In the genomic region with DNA sequence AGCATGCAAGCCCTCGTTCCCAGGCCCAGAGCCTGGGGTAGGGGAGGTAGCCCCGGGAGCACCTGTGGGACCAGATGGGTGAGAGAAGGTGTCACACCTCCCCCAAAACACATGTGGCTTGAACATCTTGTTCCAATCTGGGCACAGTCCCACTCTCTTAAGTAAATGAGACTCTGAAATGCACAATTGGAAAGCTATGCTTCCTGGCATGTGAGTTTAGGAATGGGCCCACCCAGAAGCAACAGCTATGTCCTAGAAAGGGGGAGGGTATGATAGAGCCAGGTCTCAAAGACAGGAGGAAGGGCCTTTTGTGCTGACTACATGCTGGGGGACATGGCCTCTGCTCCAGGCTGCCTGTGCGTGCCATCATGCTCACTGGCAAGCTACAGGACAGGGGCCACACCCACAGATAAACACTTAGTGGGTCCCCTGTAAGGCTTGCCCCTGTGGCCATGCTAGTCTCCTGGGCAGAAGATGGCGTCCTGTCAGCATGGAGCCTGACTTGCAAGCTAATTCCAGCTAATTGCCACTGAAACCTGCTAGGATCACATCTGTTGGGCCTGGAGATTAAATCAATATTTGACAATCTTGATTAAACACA, we compare ENCODE assay signal across 10 mouse cellular contexts.
DNase-seq lines count a peak whose midpoint lies in the region; ATAC-seq and TF ChIP-seq lines count a peak whose summit lies in the region.
"Had no signal": no experiment of that assay in that cellular context is flagged by ENCODE, and none has a peak within 500 bp of the region (broad histone marks: within the 10 kb centered on the region; RNA-seq: fewer than 3 reads in every experiment).

No protein-coding gene starts in this region.

- H3K9me3 ChIP-seq in embryonic facial prominence, embryonic 10.5 days: no peaks in the 10 kb centered on the region
- H3K9me3 ChIP-seq in intestine, postnatal 0 days (ENCODE audit: control insufficient read depth): no peaks in the 10 kb centered on the region
- H3K9me3 ChIP-seq in heart, embryonic 10.5 days: no peaks in the 10 kb centered on the region

- no peak overlapping the region for H3K4me3 ChIP-seq in embryonic facial prominence, embryonic 10.5 days
- no peak overlapping the region for H3K4me3 ChIP-seq in intestine, postnatal 0 days (ENCODE audit: low read depth, low read length)
- no peak overlapping the region for H3K4me3 ChIP-seq in heart, embryonic 10.5 days
- H3K4me3 ChIP-seq: erythroblast, embryonic 14.5 days had no signal

- H3K4me2 ChIP-seq in intestine, postnatal 0 days (replicated peaks; ENCODE audit: low read depth): no peak overlapping the region

- WGBS in embryonic facial prominence, embryonic 10.5 days: 44% methylated on average over 4 of the region's 4 CpGs
- 38% methylated on average over 4 of the region's 4 CpGs for WGBS in intestine, postnatal 0 days
- 56% methylated on average over 4 of the region's 4 CpGs for WGBS in heart, embryonic 10.5 days

- no peak overlapping the region for H3K9ac ChIP-seq in intestine, postnatal 0 days (ENCODE audit: low read depth, low read length)

- peak; percentile 19; the same call in 1 of the 2 replicates for ATAC-seq in intestine, postnatal 0 days
- no peak for ATAC-seq in monocyte, adult 5-6 weeks (replicated peaks; ENCODE audit: insufficient number of reproducible peaks, low FRiP score, low TSS enrichment, poor library complexity, severe bottlenecking)

- H3K4me1 ChIP-seq in embryonic facial prominence, embryonic 10.5 days: peaks cover 36% of the 10 kb centered on the region
- no peaks in the 10 kb centered on the region for H3K4me1 ChIP-seq in intestine, postnatal 0 days (replicated peaks; ENCODE audit: control insufficient read depth, insufficient read depth, low read length)
- H3K4me1 ChIP-seq in heart, embryonic 10.5 days: 0 out of 2 replicates have a peak, but pooled peaks cover 5% of the 10 kb centered on the region

- no peaks in the 10 kb centered on the region for H3K36me3 ChIP-seq in embryonic facial prominence, embryonic 10.5 days (replicated peaks)
- peaks cover 6% of the 10 kb centered on the region; the same call in 1 of the 2 replicates for H3K36me3 ChIP-seq in intestine, postnatal 0 days (ENCODE audit: control insufficient read depth, insufficient read depth)
- no peaks in the 10 kb centered on the region for H3K36me3 ChIP-seq in heart, embryonic 10.5 days

- no peak for TF ChIP-seq CTCF in intestine, postnatal 0 days (IDR thresholded peaks at IDR 0.05; ENCODE audit: low read depth)

- DNase-seq in MN1 (ENCODE audit: low spot score): peak; percentile 29
- peak; percentile 23 for DNase-seq in embryonic facial prominence, embryonic 10.5 days (ENCODE audit: low spot score)
- DNase-seq in neural tube, embryonic 10.5 days (ENCODE audit: extremely low spot score, low spot score): peak; percentile 20
- DNase-seq in left cerebral cortex, postnatal 14 days (ENCODE audit: low spot score in 2 of 2): no peak
- no peak for DNase-seq in heart, embryonic 10.5 days (ENCODE audit: low spot score)
- no peak for DNase-seq in right cerebral cortex, postnatal 25 days
- DNase-seq: heart, postnatal 14 days had no signal

- no peaks in the 10 kb centered on the region for H3K27me3 ChIP-seq in embryonic facial prominence, embryonic 10.5 days (replicated peaks; ENCODE audit: low read depth, poor library complexity, severe bottlenecking)
- no peaks in the 10 kb centered on the region for H3K27me3 ChIP-seq in intestine, postnatal 0 days (replicated peaks; ENCODE audit: control insufficient read depth, insufficient read depth, low read length)
- peaks cover 94% of the 10 kb centered on the region for H3K27me3 ChIP-seq in heart, embryonic 10.5 days (ENCODE audit: insufficient read depth, poor library complexity, severe bottlenecking)

- peak overlapping the region; percentile 48; the same call in 1 of the 2 replicates for H3K27ac ChIP-seq in embryonic facial prominence, embryonic 10.5 days (replicated peaks)
- peak overlapping the region; percentile 41; the same call in 1 of the 2 replicates for H3K27ac ChIP-seq in intestine, postnatal 0 days (ENCODE audit: low read depth, low read length)
- H3K27ac ChIP-seq in heart, embryonic 10.5 days: no peak overlapping the region

- intact Hi-C loops in left cerebral cortex, postnatal 14 days (cut with DNase I): no loop called here

Comparison
In these comparisons a context has a peak if more than half of its experiments do, and no peak if none do; other contexts are left out.
1. DNase-seq: peak in MN1 (single experiment), embryonic facial prominence, embryonic 10.5 days (single experiment) and neural tube, embryonic 10.5 days (single experiment); none in left cerebral cortex, postnatal 14 days (0 of 2), heart, embryonic 10.5 days (single experiment) and right cerebral cortex, postnatal 25 days (single experiment).